Mouse (Mus musculus) lung, embryonic 14.5 days (tissue): ENCODE data around the gene Ttc7b. TPM values are rescaled to one million over a fixed set of nuclear protein-coding genes. Genes with fewer than 3 reads are reported as not detected.
A peak's percentile ranks its signal among the peaks of the same experiment; 100 is the strongest.

ENCODE experiments used
- ATAC-seq: fragments of 200-750 bp; cut with Nextera tagmentation; 2 replicates; pipeline ENCODE4 v1.8.0; 2017; ENCODE audit warnings: mild to moderate bottlenecking, moderate TSS enrichment, moderate library complexity; ENCODE audit not compliant: insufficient read depth
- DNase-seq: peaks from one replicate; pipeline ENCODE4 v3.0.0-alpha.2; 2015
- H3K27ac ChIP-seq: fragments of 300-500 bp; sonication (generic); 2 replicates; pipeline ENCODE4 v1.5.1; 2014; ENCODE audit warnings: low read depth, mild to moderate bottlenecking, moderate library complexity
- H3K27me3 ChIP-seq: fragments of 300-500 bp; sonication (generic); 2 replicates; pipeline ENCODE4 v1.6.1; 2014; ENCODE audit warnings: low read length, control low read depth; ENCODE audit not compliant: insufficient read depth
- H3K36me3 ChIP-seq: fragments of 300-500 bp; sonication (generic); 2 replicates; pipeline ENCODE4 v1.6.1; 2014; ENCODE audit warnings: control low read depth; ENCODE audit not compliant: insufficient read depth
- H3K4me1 ChIP-seq: fragments of 300-500 bp; sonication (generic); 2 replicates; pipeline ENCODE4 v1.6.1; 2014; ENCODE audit warnings: antibody characterized with exemption, control low read depth; ENCODE audit not compliant: insufficient read depth
- H3K4me2 ChIP-seq: fragments of 300-500 bp; sonication (generic); 2 replicates; pipeline ENCODE4 v1.6.1; 2014; ENCODE audit warnings: mild to moderate bottlenecking
- H3K4me3 ChIP-seq: fragments of 300-500 bp; sonication (generic); 2 replicates; pipeline ENCODE4 v1.5.1; 2014; ENCODE audit warnings: low read depth, low read length
- H3K9ac ChIP-seq: fragments of 300-500 bp; sonication (generic); 2 replicates; pipeline ENCODE4 v1.6.1; 2014
- H3K9me3 ChIP-seq: fragments of 300-500 bp; sonication (generic); 2 replicates; pipeline ENCODE4 v1.6.1; 2016; ENCODE audit warnings: low read depth, low read length, control low read depth
- CTCF ChIP-seq: IDR thresholded peaks from 2 replicates; pipeline ENCODE4 v1.5.1; 2016; ENCODE audit warnings: antibody characterized with exemption, low read depth
- WGBS: fragments of 180-500 bp; shearing (Covaris S2); extraction: QIAGEN DNeasy Blood & Tissue Kit; methylation state at CpG from one replicate; pipeline ENCODE4 v1.1.7; 2014; 5-methylcytosine and 5-hydroxymethylcytosine counted together
- polyA plus RNA-seq: library from polyadenylated mRNA; unstranded; fragments of >200 nt; fragmentation: Nextera tagmentation; extraction: Ambion mirVana; gene quantifications from 2 replicates; pipeline ENCODE4 v1.2.1, GENCODE M21; 2014

Gene Ttc7b
- polyA plus RNA-seq, 1 experiment from 2014 or later: 8.1 TPM

DNA sequence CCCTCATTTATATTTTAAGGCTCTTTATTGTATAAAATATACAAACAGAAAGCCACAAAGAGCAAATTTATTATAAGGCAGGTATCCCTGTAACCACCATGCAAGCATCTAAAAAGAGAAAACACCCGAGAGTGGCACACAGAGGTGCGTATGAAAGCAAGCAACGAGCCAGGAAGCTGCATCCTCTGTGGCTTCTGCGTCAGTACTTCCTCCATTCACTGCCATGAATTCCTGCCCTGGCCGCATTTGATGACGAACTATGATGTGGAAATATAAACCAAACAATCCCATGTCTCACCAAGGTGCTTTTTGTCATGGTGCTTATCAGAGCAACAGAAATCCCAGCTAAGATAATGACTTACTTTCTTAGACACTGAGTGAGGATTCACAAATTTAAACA lies 88.8 kb downstream of the Ttc7b start:
- DNase-seq (no peak), ATAC-seq (no peak)
- H3K9ac ChIP-seq: no peak overlapping the region
- WGBS: 74% methylated on average over 6 of the region's 6 CpGs
- no peak for TF ChIP-seq CTCF
- no peak overlapping the region for H3K27ac ChIP-seq
- H3K9me3 ChIP-seq: no peaks in the 10 kb centered on the region
- H3K27me3 ChIP-seq: no peaks in the 10 kb centered on the region
- H3K4me3 ChIP-seq: no peak overlapping the region
- no peak overlapping the region for H3K4me2 ChIP-seq
- 0 out of 2 replicates have a peak, but pooled peaks cover 2% of the 10 kb centered on the region for H3K36me3 ChIP-seq
- H3K4me1 ChIP-seq: no peaks in the 10 kb centered on the region

DNA sequence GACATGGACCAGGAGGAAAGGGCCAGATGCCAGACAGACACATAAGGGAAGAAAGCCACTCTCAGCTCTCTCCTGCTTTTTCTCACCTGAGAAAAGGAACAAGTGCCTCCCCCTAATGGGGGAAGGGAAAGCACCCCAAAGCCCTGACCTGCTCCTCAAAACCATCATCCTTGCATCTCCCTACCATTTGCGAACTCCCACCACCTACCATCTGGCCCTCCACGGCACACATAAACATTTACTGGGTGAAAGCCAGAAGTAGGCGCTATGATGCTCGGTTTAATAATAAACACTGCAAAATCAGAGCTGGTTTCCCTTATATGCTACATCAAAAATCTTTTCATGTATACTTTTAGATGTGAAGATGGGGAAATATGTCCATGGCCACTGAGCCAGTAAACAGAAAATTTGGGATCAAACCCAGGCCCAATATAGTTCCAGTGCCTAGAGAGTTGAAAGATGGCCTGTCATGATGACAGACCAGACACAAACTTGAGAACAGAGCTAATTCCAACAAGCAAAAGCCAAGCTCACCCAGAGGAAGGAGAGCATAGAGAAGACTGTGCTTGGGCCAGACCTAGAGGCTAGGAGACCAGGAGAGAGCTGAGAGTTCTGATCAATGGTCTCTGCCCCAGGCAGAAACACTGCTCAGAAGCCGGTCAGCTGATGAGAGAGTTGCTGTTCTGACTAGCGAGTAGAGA lies 91.1 kb downstream of the Ttc7b start:
- no peak overlapping the region for H3K4me2 ChIP-seq
- TF ChIP-seq CTCF: no peak
- H3K36me3 ChIP-seq: no peaks in the 10 kb centered on the region
- ATAC-seq (no peak), DNase-seq (peak; percentile 36)
- no peak overlapping the region for H3K27ac ChIP-seq
- H3K27me3 ChIP-seq: no peaks in the 10 kb centered on the region
- no peak overlapping the region for H3K4me3 ChIP-seq
- no peaks in the 10 kb centered on the region for H3K9me3 ChIP-seq
- H3K9ac ChIP-seq: no peak overlapping the region
- no peaks in the 10 kb centered on the region for H3K4me1 ChIP-seq
- WGBS: 75% methylated on average over 6 of the region's 6 CpGs

- no peak overlapping the region for H3K9ac ChIP-seq
- no peak overlapping the region for H3K4me2 ChIP-seq
- H3K27ac ChIP-seq: no peak overlapping the region
- H3K36me3 ChIP-seq: no peaks in the 10 kb centered on the region
- H3K4me1 ChIP-seq: no peaks in the 10 kb centered on the region
- DNase-seq: no peak
- ATAC-seq: no peak
- WGBS: 72% methylated on average over 4 of the region's 4 CpGs
- TF ChIP-seq CTCF: no peak
- H3K4me3 ChIP-seq: no peak overlapping the region
- no peaks in the 10 kb centered on the region for H3K9me3 ChIP-seq
- H3K27me3 ChIP-seq: no peaks in the 10 kb centered on the region
Measured at GRCm38 (mm10) chr12:100428183-100428582, 92.4 kb downstream of the Ttc7b start.

- H3K27me3 ChIP-seq: no peaks in the 10 kb centered on the region
- H3K4me3 ChIP-seq: no peak overlapping the region
- H3K9ac ChIP-seq: no peak overlapping the region
- no peak overlapping the region for H3K27ac ChIP-seq
- WGBS: 48% methylated on average over 4 of the region's 4 CpGs
- H3K4me1 ChIP-seq: no peaks in the 10 kb centered on the region
- ATAC-seq: no peak
- H3K9me3 ChIP-seq: no peaks in the 10 kb centered on the region
- DNase-seq: peak; percentile 8
- no peak for TF ChIP-seq CTCF
- H3K36me3 ChIP-seq: no peaks in the 10 kb centered on the region
- H3K4me2 ChIP-seq: no peak overlapping the region
Measured at GRCm38 (mm10) chr12:100426212-100426611, 94.4 kb downstream of the Ttc7b start.

DNA sequence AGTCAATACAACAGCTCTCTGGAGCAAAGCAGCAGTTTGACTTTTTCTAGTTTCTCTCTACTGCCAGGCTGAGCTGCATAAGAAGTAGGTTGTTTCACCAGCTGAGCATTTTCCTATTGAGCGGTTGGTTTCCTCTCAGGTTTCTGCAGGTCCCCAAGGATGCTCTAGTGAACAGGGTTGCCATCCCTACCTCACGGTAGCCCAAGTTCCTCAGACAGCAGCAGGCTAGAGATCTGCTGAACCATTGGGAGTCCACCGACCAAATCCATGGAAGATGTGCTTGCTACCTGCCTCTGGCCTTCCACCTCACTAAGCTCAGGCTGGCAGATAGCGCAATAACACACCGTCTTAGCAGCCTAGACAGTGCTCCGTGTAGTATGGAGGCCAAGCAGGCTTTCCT lies 95.6 kb downstream of the Ttc7b start:
- no peaks in the 10 kb centered on the region for H3K9me3 ChIP-seq
- H3K4me2 ChIP-seq: no peak overlapping the region
- no peak overlapping the region for H3K27ac ChIP-seq
- no peaks in the 10 kb centered on the region for H3K27me3 ChIP-seq
- no peak overlapping the region for H3K4me3 ChIP-seq
- ATAC-seq (no peak), DNase-seq (no peak)
- H3K4me1 ChIP-seq: no peaks in the 10 kb centered on the region
- 93% methylated on average over 6 of the region's 6 CpGs for WGBS
- no peak for TF ChIP-seq CTCF
- H3K36me3 ChIP-seq: no peaks in the 10 kb centered on the region
- H3K9ac ChIP-seq: no peak overlapping the region

DNA sequence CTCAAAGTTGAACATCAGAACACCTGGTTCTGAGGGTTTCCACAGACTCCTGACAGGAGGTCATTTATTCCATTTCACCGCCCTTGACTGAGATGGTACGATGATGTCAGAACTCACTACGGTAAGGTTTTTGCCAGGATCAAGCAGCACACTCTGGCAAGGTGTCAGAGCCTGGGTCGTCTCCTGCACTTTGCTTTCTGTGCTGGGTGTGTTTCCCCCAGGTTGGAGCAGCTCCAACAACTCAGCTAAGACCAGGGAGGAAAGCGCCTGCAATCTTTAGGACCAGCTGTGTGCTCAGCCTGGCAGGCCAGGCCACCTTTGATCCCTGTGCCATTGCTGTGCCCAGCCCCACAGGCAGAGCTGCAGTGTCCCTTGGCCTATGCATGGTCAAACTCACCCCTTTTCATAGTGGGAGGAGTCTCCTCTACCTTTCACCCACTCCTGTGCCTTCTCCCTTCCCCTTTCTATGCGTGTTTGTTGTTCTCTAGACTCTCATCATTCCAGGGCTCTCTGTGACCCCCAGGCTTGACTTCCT lies 98.3 kb downstream of the Ttc7b start:
- H3K9me3 ChIP-seq: no peaks in the 10 kb centered on the region
- H3K36me3 ChIP-seq: no peaks in the 10 kb centered on the region
- H3K4me1 ChIP-seq: no peaks in the 10 kb centered on the region
- H3K4me2 ChIP-seq: no peak overlapping the region
- H3K4me3 ChIP-seq: no peak overlapping the region
- H3K9ac ChIP-seq: no peak overlapping the region
- DNase-seq (no peak), ATAC-seq (no peak)
- no peaks in the 10 kb centered on the region for H3K27me3 ChIP-seq
- no peak for TF ChIP-seq CTCF
- H3K27ac ChIP-seq: no peak overlapping the region
- WGBS: 61% methylated on average over 6 of the region's 6 CpGs

DNA sequence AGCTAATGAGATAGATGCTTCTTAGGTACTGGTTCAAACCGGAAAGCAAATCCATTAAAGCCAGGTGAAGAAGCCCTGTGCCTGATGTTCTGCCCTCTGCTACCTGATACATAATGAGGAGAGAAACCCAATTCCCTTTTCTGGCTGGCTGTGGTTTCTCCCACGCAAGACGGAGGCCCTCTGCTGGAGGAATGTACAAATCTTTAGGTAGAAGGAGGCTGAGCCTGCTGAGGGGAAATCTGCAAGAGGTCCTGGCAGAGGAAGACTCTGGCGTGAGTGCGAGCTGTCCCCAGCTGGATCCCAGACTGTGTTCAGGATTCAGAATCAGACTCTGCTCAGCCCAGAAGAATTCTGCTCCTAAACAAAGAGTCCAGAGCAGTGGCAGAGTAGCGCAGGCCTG lies 99.1 kb downstream of the Ttc7b start:
- Histone ChIP-seq H3K4me1 (no peaks in the 10 kb centered on the region), H3K4me2 (no peak overlapping the region), H3K9ac (no peak overlapping the region), H3K27me3 (no peaks in the 10 kb centered on the region), H3K36me3 (no peaks in the 10 kb centered on the region), H3K4me3 (no peak overlapping the region), H3K9me3 (no peaks in the 10 kb centered on the region), H3K27ac (no peak overlapping the region)
- peak; percentile 65 for TF ChIP-seq CTCF
- ATAC-seq (no peak), DNase-seq (peak; percentile 76)
- WGBS: 56% methylated on average over 6 of the region's 6 CpGs
